Mouse (Mus musculus): ENCODE data around the gene Nlrp9b.
"Not testable (repeated sequence)": the region's sequence is repeated elsewhere in the genome, so short reads cannot be mapped to it uniquely, and the experiment has no call there.

DNA sequence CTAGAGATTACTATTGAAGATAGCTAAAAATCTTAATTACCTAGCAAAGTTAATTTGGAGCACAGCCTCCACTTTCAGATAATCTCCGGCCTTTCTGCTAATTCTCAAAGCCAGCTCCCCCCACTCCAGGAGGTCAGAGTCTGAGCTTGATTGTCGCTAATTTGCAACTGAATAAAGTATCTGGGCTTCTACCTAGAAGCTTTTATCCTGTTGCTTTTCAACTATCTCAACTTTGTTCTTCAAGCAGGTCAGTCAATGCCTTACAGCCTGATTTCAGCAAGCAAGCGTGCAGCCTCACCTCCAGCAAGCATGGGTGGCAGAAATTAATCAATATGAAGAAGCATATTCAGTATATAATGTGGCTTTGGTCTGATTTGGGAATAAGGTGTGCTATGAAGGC lies 5.5 kb downstream of the Nlrp9b start:
- TF ChIP-seq CTCF (conservative IDR thresholded peaks at IDR 0.05; ENCODE audit: low read length); POU5F1 (IDR thresholded peaks at IDR 0.05; ENCODE audit: borderline replicate concordance, low read length): not testable (repeated sequence)
